Mouse (Mus musculus) hindbrain, postnatal 0 days (tissue): ENCODE results near the gene Pitpnm2. TPM values are rescaled to one million over a fixed set of nuclear protein-coding genes. Genes with fewer than 3 reads are reported as not detected.

Experiments
- ATAC-seq: fragments of 200-750 bp; cut with Nextera tagmentation; 2 replicates; pipeline ENCODE4 v1.8.0; 2017; ENCODE audit warnings: mild to moderate bottlenecking, moderate TSS enrichment, moderate library complexity
- DNase-seq: peaks from one replicate; pipeline ENCODE4 v3.0.0-alpha.2; 2015; ENCODE audit warnings: low spot score
- H3K27ac ChIP-seq: fragments of 300-500 bp; sonication (generic); 2 replicates; pipeline ENCODE4 v1.5.1; 2014; ENCODE audit warnings: mild to moderate bottlenecking
- H3K27me3 ChIP-seq: fragments of 300-500 bp; sonication (generic); 2 replicates; pipeline ENCODE4 v1.6.1; 2014; ENCODE audit warnings: low read length, mixed read lengths; ENCODE audit not compliant: insufficient read depth
- H3K36me3 ChIP-seq: fragments of 300-500 bp; sonication (generic); 2 replicates; pipeline ENCODE4 v1.6.1; 2014; ENCODE audit warnings: low read length, mixed read lengths; ENCODE audit not compliant: insufficient read depth
- H3K4me1 ChIP-seq: fragments of 300-500 bp; sonication (generic); 2 replicates; pipeline ENCODE4 v1.6.1; 2014; ENCODE audit warnings: antibody characterized with exemption, low read length, mixed read lengths; ENCODE audit not compliant: insufficient read depth
- H3K4me2 ChIP-seq: fragments of 300-500 bp; sonication (generic); 2 replicates; pipeline ENCODE4 v1.6.1; 2014; ENCODE audit warnings: low read depth, mild to moderate bottlenecking, low read length, moderate library complexity, mixed read lengths
- H3K4me3 ChIP-seq: fragments of 300-500 bp; sonication (generic); 2 replicates; pipeline ENCODE4 v1.5.1; 2014; ENCODE audit warnings: low read length
- H3K9ac ChIP-seq: fragments of 300-500 bp; sonication (generic); replicated peaks from 2 replicates; pipeline ENCODE4 v1.6.1; 2014; ENCODE audit warnings: mild to moderate bottlenecking, low read length, moderate library complexity, mixed read lengths
- H3K9me3 ChIP-seq: fragments of 300-500 bp; sonication (generic); 2 replicates; pipeline ENCODE4 v1.6.1; 2016; ENCODE audit warnings: low read length, mixed read lengths
- CTCF ChIP-seq: IDR thresholded peaks from 2 replicates; pipeline ENCODE4 v1.5.1; 2016; ENCODE audit warnings: antibody characterized with exemption, control low read depth, low read depth
- WGBS: fragments of 180-500 bp; shearing (Covaris S2); extraction: QIAGEN DNeasy Blood & Tissue Kit; methylation state at CpG from one replicate; pipeline ENCODE4 v1.1.7; 2014; 5-methylcytosine and 5-hydroxymethylcytosine counted together
- polyA plus RNA-seq: library from polyadenylated mRNA; unstranded; fragments of >200 nt; fragmentation: Nextera tagmentation; extraction: Ambion mirVana; gene quantifications from 2 replicates; pipeline ENCODE4 v1.2.1, GENCODE M21; 2015
- total RNA-seq: library from RNA; depleted of rRNA; stranded (reverse); fragments of >200 nt; gene quantifications from 2 replicates; pipeline ENCODE4 v1.2.3, GENCODE M21; 2014; rRNA removed

Pitpnm2 gene
- total and polyA plus RNA-seq, 2 experiments from 2014 or later = 7.6 to 43.9 TPM

DNA sequence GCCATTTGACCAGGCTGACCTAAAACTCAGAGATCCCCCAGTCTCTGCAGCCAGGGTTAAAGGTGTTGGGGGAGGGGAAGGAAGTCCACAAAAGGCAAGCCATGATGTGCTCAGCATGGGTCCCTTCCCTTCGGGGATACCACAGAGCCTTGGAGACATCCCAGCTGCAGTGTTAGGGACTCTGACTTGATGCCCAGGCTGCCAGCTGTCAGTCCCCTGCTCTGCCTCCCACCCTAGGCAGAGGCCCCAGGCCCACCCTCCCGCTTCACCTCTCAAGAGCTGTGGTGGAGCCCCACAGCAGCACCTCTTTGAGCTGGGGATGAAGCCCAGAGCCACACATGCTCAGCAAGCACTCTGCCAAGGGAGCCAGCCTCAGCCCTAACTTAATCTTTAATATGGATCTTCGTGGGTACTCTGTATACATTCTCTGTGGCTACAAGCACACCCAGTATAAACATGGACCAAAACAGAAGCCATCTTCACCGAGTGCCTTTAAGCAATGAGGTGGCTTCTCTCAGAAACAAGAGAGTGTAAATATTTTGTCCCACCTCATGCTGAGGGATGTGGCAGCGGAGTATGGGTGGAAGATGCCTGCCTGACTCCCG lies 171.6 kb downstream of the Pitpnm2 start:
- no peak for TF ChIP-seq CTCF
- Histone ChIP-seq H3K27me3 (no peaks in the 10 kb centered on the region), H3K4me1 (peaks cover 11% of the 10 kb centered on the region; the same call in 1 of the 2 replicates), H3K4me2 (peak overlapping the region; percentile 37), H3K9me3 (no peaks in the 10 kb centered on the region), H3K4me3 (peak overlapping the region; percentile 14), H3K9ac (peak overlapping the region; percentile 37; the same call in 1 of the 2 replicates), H3K36me3 (no peaks in the 10 kb centered on the region; the same call in 1 of the 2 replicates), H3K27ac (peak overlapping the region; percentile 77)
- no peak for DNase-seq
- ATAC-seq = no peak
- WGBS = 50% methylated on average over 6 of the region's 6 CpGs

DNA sequence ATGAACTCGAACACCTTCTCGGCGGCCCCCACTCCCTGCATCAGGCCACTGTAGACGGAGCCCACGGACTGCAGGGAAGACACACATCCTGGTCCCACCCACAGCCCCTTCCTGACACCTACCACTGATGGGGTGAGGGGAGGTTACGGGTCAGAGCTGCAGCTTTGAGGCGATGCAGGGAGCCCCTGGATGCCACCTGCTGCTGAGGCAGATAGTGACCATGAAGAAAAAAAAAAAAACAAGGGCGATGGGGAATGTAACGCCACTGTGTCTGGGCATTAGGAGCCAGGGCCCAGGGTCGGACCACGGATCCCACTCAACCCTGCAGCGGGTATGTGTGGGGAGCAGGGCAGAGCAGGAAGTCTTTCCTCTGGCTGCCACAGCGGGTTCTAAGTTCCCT lies 172.3 kb downstream of the Pitpnm2 start:
- Histone ChIP-seq H3K4me3 (no peak overlapping the region), H3K9me3 (no peaks in the 10 kb centered on the region), H3K36me3 (no peaks in the 10 kb centered on the region; the same call in 1 of the 2 replicates), H3K4me1 (peaks cover 11% of the 10 kb centered on the region; the same call in 1 of the 2 replicates), H3K27ac (no peak overlapping the region), H3K4me2 (0 out of 2 replicates have a peak overlapping the region, but pooled peaks have one; percentile 29), H3K9ac (no peak overlapping the region), H3K27me3 (no peaks in the 10 kb centered on the region)
- ATAC-seq = no peak
- no peak for DNase-seq
- TF ChIP-seq CTCF = no peak
- 75% methylated on average over 13 of the region's 13 CpGs for WGBS

DNA sequence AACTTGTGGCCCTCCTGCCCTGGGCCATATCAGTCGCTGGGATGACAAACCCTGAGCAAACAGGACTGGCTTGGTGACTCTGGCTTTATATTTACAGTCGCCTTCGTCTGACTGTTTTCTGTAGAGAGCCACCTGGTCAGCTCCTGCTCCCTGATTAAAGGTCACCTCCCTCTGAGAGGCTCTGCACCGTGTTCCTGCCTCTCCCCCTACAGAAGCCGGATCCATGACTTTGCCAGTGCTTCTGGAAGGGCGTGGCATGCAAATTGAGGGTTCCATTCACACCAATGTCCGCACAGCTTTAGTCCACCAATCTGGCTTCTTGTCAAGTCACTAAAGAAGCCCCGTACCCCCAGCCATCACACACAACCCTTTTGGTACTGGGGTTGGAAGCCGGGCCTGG lies 173.0 kb downstream of the Pitpnm2 start:
- TF ChIP-seq CTCF = no peak
- WGBS = 50% methylated on average over 9 of the region's 9 CpGs
- no peak overlapping the region for H3K27ac ChIP-seq
- DNase-seq (no peak), ATAC-seq (no peak)
- H3K4me3 ChIP-seq = no peak overlapping the region
- H3K4me2 ChIP-seq = no peak overlapping the region
- H3K9me3 ChIP-seq = no peaks in the 10 kb centered on the region
- H3K4me1 ChIP-seq = peaks cover 11% of the 10 kb centered on the region; the same call in 1 of the 2 replicates
- no peak overlapping the region for H3K9ac ChIP-seq
- H3K27me3 ChIP-seq = no peaks in the 10 kb centered on the region
- H3K36me3 ChIP-seq = no peaks in the 10 kb centered on the region; the same call in 1 of the 2 replicates

- ATAC-seq (no peak), DNase-seq (no peak)
- Histone ChIP-seq H3K9ac (no peak overlapping the region), H3K4me3 (no peak overlapping the region), H3K4me1 (peaks cover 11% of the 10 kb centered on the region; the same call in 1 of the 2 replicates), H3K9me3 (no peaks in the 10 kb centered on the region), H3K27me3 (no peaks in the 10 kb centered on the region), H3K4me2 (no peak overlapping the region), H3K27ac (no peak overlapping the region), H3K36me3 (no peaks in the 10 kb centered on the region; the same call in 1 of the 2 replicates)
- WGBS = 75% methylated on average over 9 of the region's 9 CpGs
- no peak for TF ChIP-seq CTCF
Observed at GRCm38 (mm10) chr5:124075716-124076115, 173.8 kb downstream of the Pitpnm2 start.

- no peaks in the 10 kb centered on the region for H3K9me3 ChIP-seq
- WGBS = 49% methylated on average over 10 of the region's 10 CpGs
- TF ChIP-seq CTCF = no peak
- no peak overlapping the region for H3K9ac ChIP-seq
- no peaks in the 10 kb centered on the region; the same call in 1 of the 2 replicates for H3K36me3 ChIP-seq
- DNase-seq = no peak
- H3K4me3 ChIP-seq = no peak overlapping the region
- ATAC-seq = no peak
- H3K4me1 ChIP-seq = peaks cover 11% of the 10 kb centered on the region; the same call in 1 of the 2 replicates
- H3K4me2 ChIP-seq = no peak overlapping the region
- H3K27me3 ChIP-seq = no peaks in the 10 kb centered on the region
- H3K27ac ChIP-seq = no peak overlapping the region
Observed at GRCm38 (mm10) chr5:124074845-124075307, 174.7 kb downstream of the Pitpnm2 start.

GRCm38 (mm10) chr5:124073682-124074081 lies 175.9 kb downstream of the Pitpnm2 start:
- Histone ChIP-seq H3K4me3 (no peak overlapping the region), H3K36me3 (no peaks in the 10 kb centered on the region; the same call in 1 of the 2 replicates), H3K9me3 (no peaks in the 10 kb centered on the region), H3K4me2 (no peak overlapping the region), H3K9ac (no peak overlapping the region), H3K27ac (0 out of 2 replicates have a peak overlapping the region, but pooled peaks have one; percentile 34), H3K27me3 (no peaks in the 10 kb centered on the region), H3K4me1 (peaks cover 11% of the 10 kb centered on the region; the same call in 1 of the 2 replicates)
- ATAC-seq (no peak), DNase-seq (peak; percentile 49)
- no peak for TF ChIP-seq CTCF
- 53% methylated on average over 9 of the region's 9 CpGs for WGBS

GRCm38 (mm10) chr5:124069657-124070056 lies 179.9 kb downstream of the Pitpnm2 start:
- Histone ChIP-seq H3K36me3 (no peaks in the 10 kb centered on the region; the same call in 1 of the 2 replicates), H3K4me1 (0 out of 2 replicates have a peak, but pooled peaks cover 4% of the 10 kb centered on the region), H3K9ac (no peak overlapping the region), H3K4me3 (no peak overlapping the region), H3K9me3 (no peaks in the 10 kb centered on the region), H3K4me2 (no peak overlapping the region), H3K27ac (no peak overlapping the region), H3K27me3 (no peaks in the 10 kb centered on the region)
- 89% methylated on average over 3 of the region's 3 CpGs for WGBS
- DNase-seq = no peak
- no peak for TF ChIP-seq CTCF
- ATAC-seq = no peak

Other genes with a start within 250 kb of the Pitpnm2 start
- gene Vps37b, start 217.5 kb downstream of the Pitpnm2 start, total RNA-seq = 104 and 110 TPM in 2 replicates
- gene Vps37b, start 217.5 kb downstream of the Pitpnm2 start, polyA plus RNA-seq = 94.0 and 95.1 TPM in 2 replicates
- gene Abcb9, start 154.0 kb downstream of the Pitpnm2 start, total RNA-seq = 69.3 and 71.2 TPM in 2 replicates
- gene Abcb9, start 154.0 kb downstream of the Pitpnm2 start, polyA plus RNA-seq = 30.8 and 34.5 TPM in 2 replicates
- 52.0 and 110 TPM in 2 replicates for gene Ogfod2, start 137.5 kb downstream of the Pitpnm2 start, total RNA-seq
- gene Ogfod2, start 137.5 kb downstream of the Pitpnm2 start, polyA plus RNA-seq = 36.0 and 38.2 TPM in 2 replicates
- gene Arl6ip4, start 133.7 kb downstream of the Pitpnm2 start, total RNA-seq = 32.5 and 45.2 TPM in 2 replicates
- gene Arl6ip4, start 133.7 kb downstream of the Pitpnm2 start, polyA plus RNA-seq = 115 and 121 TPM in 2 replicates
- 13.4 and 20.7 TPM in 2 replicates for gene Mphosph9, start 78.2 kb upstream of the Pitpnm2 start, total RNA-seq
- 9.2 and 11.1 TPM in 2 replicates for gene Mphosph9, start 78.2 kb upstream of the Pitpnm2 start, polyA plus RNA-seq
- 8.1 and 12.0 TPM in 2 replicates for gene 2810006K23Rik, start 78.3 kb upstream of the Pitpnm2 start, total RNA-seq
- 9.7 and 11.3 TPM in 2 replicates for gene 2810006K23Rik, start 78.3 kb upstream of the Pitpnm2 start, polyA plus RNA-seq
- 209 and 223 TPM in 2 replicates for gene Cdk2ap1, start 113.3 kb upstream of the Pitpnm2 start, total RNA-seq
- 102 and 109 TPM in 2 replicates for gene Cdk2ap1, start 113.3 kb upstream of the Pitpnm2 start, polyA plus RNA-seq
- gene Sbno1, start 176.2 kb upstream of the Pitpnm2 start, total RNA-seq = 30.4 and 35.9 TPM in 2 replicates
- 71.0 and 73.6 TPM in 2 replicates for gene Sbno1, start 176.2 kb upstream of the Pitpnm2 start, polyA plus RNA-seq
- 28.0 and 48.5 TPM in 2 replicates for gene Kmt5a, start 190.2 kb upstream of the Pitpnm2 start, total RNA-seq
- gene Kmt5a, start 190.2 kb upstream of the Pitpnm2 start, polyA plus RNA-seq = 17.2 and 20.5 TPM in 2 replicates
- 25.6 and 38.8 TPM in 2 replicates for gene Rilpl2, start 228.6 kb upstream of the Pitpnm2 start, total RNA-seq
- 33.2 and 34.8 TPM in 2 replicates for gene Rilpl2, start 228.6 kb upstream of the Pitpnm2 start, polyA plus RNA-seq
- 4.0 and 17.2 TPM in 2 replicates for gene Snrnp35, start 233.4 kb upstream of the Pitpnm2 start, total RNA-seq
- gene Snrnp35, start 233.4 kb upstream of the Pitpnm2 start, polyA plus RNA-seq = 13.9 and 17.3 TPM in 2 replicates